Mouse (Mus musculus) adipocyte (in vitro differentiated cells): Measurements from ENCODE around the gene Vmn1r83.

ENCODE experiments used
- DNase-seq: peaks from one replicate; pipeline ENCODE4 v3.0.0-alpha.2; 2016; ENCODE audit warnings: low spot score

Vmn1r83 gene

GRCm38 (mm10) chr7:12329381-12329780, at the start of gene Vmn1r83:
Vmn1r83 (minus strand) TSS chr7:12329481.
- no peak for DNase-seq

- no peak for DNase-seq
Measured at GRCm38 (mm10) chr7:12369173-12369572, 39.9 kb upstream of the Vmn1r83 start, which contains the start of gene Vmn1r84. Vmn1r84 (minus strand) TSS chr7:12369273.

- no peak for DNase-seq
Measured at GRCm38 (mm10) chr7:12300130-12300529, 29.2 kb downstream of the Vmn1r83 start, which contains the start of gene Vmn1r82. Vmn1r82 (plus strand) TSS chr7:12300430.
